ENCODE assay signal across 9 mouse cellular contexts in the genomic region with DNA sequence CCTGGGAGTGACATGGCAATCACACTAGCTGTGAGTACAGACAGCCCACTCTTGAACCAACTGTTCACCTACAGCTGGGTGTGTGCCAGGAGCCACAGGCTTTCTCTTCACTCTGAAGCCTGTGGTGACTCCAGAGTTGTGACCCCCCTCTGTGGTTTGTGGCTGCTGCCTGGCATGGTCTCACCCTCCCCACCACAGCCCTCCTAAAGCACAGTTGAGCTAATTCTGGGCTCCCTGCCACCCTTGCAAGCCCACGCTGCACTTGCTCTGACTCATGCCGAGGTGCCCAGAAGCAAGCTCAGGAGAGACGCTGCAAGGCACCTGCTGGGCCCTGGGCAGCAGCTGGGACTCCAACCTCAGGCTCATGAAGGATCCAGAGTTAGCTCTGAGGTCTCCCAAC. TPM values are rescaled to one million over a fixed set of nuclear protein-coding genes. Genes with fewer than 3 reads are reported as not detected.
DNase-seq lines count a peak whose midpoint lies in the region; ATAC-seq and TF ChIP-seq lines count a peak whose summit lies in the region.
"Had no signal": no experiment of that assay in that cellular context is flagged by ENCODE, and none has a peak within 500 bp of the region (broad histone marks: within the 10 kb centered on the region; RNA-seq: fewer than 3 reads in every experiment).

No protein-coding gene starts in this region.

- no peak overlapping the region for H3K27ac ChIP-seq in MEL (ENCODE audit: control insufficient read depth, low read depth, low read length)
- no peak overlapping the region for H3K27ac ChIP-seq in midbrain, embryonic 13.5 days
- H3K27ac ChIP-seq: limb, embryonic 13.5 days had no signal

- H3K9me3 ChIP-seq in MEL (replicated peaks; ENCODE audit: insufficient read depth, low read length): no peaks in the 10 kb centered on the region
- no peaks in the 10 kb centered on the region for H3K9me3 ChIP-seq in midbrain, embryonic 13.5 days
- H3K9me3 ChIP-seq: limb, embryonic 13.5 days had no signal

- no peak overlapping the region for H3K4me2 ChIP-seq in myocyte (ENCODE audit: low read depth)
- no peak overlapping the region for H3K4me2 ChIP-seq in midbrain, embryonic 13.5 days (replicated peaks)
- H3K4me2 ChIP-seq: limb, embryonic 13.5 days had no signal

- no peak for TF ChIP-seq EP300 in MEL (IDR thresholded peaks at IDR 0.05; ENCODE audit: low read depth in 1 of 2, low read length in 2 of 2)

- TF ChIP-seq POLR2A in MEL (IDR thresholded peaks at IDR 0.05; ENCODE audit: control insufficient read depth in 1 of 2, insufficient read depth in 1 of 2, low read depth in 1 of 2, low read length in 2 of 2, poor library complexity in 1 of 2) (no peak), myocyte (IDR thresholded peaks at IDR 0.05; ENCODE audit: insufficient read length, low read depth) (no peak)

- 87% methylated on average over 3 of the region's 3 CpGs for WGBS in midbrain, embryonic 13.5 days

- TF ChIP-seq RAD21 in MEL (IDR thresholded peaks at IDR 0.05; ENCODE audit: low read depth, low read length): no peak

- H3K79me2 ChIP-seq in MEL (ENCODE audit: control insufficient read depth, insufficient read depth, low read length, poor library complexity) (no peaks in the 10 kb centered on the region), myocyte (ENCODE audit: control insufficient read depth, insufficient read depth) (no peaks in the 10 kb centered on the region)

- H3K36me3 ChIP-seq in MEL (ENCODE audit: control insufficient read depth in 1 of 2, insufficient read depth in 2 of 2, low read length in 2 of 2): no peaks in the 10 kb centered on the region
- no peaks in the 10 kb centered on the region for H3K36me3 ChIP-seq in myocyte (ENCODE audit: control insufficient read depth, insufficient read depth)
- no peaks in the 10 kb centered on the region for H3K36me3 ChIP-seq in midbrain, embryonic 13.5 days
- H3K36me3 ChIP-seq: limb, embryonic 13.5 days had no signal

- H3K4me3 ChIP-seq in MEL (ENCODE audit: control insufficient read depth in 1 of 2, insufficient read depth in 1 of 2, low read depth in 2 of 2, low read length in 2 of 2): no peak overlapping the region
- H3K4me3 ChIP-seq in myocyte: no peak overlapping the region
- no peak overlapping the region for H3K4me3 ChIP-seq in midbrain, embryonic 13.5 days (replicated peaks)
- H3K4me3 ChIP-seq: limb, embryonic 13.5 days had no signal

- H3K27me3 ChIP-seq in MEL (ENCODE audit: control insufficient read depth in 1 of 2, insufficient read depth in 2 of 2, low read length in 2 of 2) (peaks cover 2% of the 10 kb centered on the region in 2 experiments; a peak in 2 of 4 replicates), myocyte (ENCODE audit: control insufficient read depth, insufficient read depth, insufficient read length) (no peaks in the 10 kb centered on the region)
- H3K27me3 ChIP-seq in midbrain, embryonic 13.5 days: no peaks in the 10 kb centered on the region

- no peak for TF ChIP-seq CTCF in MEL (IDR thresholded peaks at IDR 0.05 in 2 of 3, conservative IDR thresholded peaks at IDR 0.05 in 1 of 3; ENCODE audit: control insufficient read depth in 1 of 3, insufficient read depth in 1 of 3, low read depth in 2 of 3, low read length in 3 of 3, poor library complexity in 1 of 3, severe bottlenecking in 1 of 3)

- H3ac ChIP-seq in myocyte (ENCODE audit: control insufficient read depth, insufficient read length): no peak overlapping the region

- DNase-seq in frontal cortex, postnatal 25 days (ENCODE audit: low spot score in 2 of 2): no peak
- peak; percentile 6 for DNase-seq in MEL (ENCODE audit: low read depth, low spot score)
- no peak for DNase-seq in MN1 (ENCODE audit: low spot score)
- no peak for DNase-seq in spleen, adult 12 weeks (ENCODE audit: low spot score)

- H3K9ac ChIP-seq in MEL (ENCODE audit: control insufficient read depth, low read depth, low read length, poor library complexity, severe bottlenecking): no peak overlapping the region
- H3K9ac ChIP-seq in midbrain, embryonic 13.5 days (replicated peaks): no peak overlapping the region
- H3K9ac ChIP-seq: limb, embryonic 13.5 days had no signal

- ATAC-seq in frontal cortex, adult (ENCODE audit: low TSS enrichment): peak; percentile 77
- ATAC-seq in granulocyte monocyte progenitor cell, adult 5-6 weeks (replicated peaks; ENCODE audit: poor library complexity, severe bottlenecking): peak; percentile 92
- no peak for ATAC-seq in midbrain, embryonic 13.5 days

- H3K4me1 ChIP-seq in MEL (ENCODE audit: control insufficient read depth in 1 of 2, insufficient read depth in 2 of 2, low read length in 2 of 2): no peaks in the 10 kb centered on the region
- H3K4me1 ChIP-seq in midbrain, embryonic 13.5 days (replicated peaks): 0 out of 2 replicates have a peak, but pooled peaks cover 8% of the 10 kb centered on the region

TF ChIP-seq in MEL, 35 proteins besides CTCF, POLR2A, EP300 and RAD21:
- TF ChIP-seq GABPA (IDR thresholded peaks at IDR 0.05; ENCODE audit: low read depth, low read length) (no peak), ZKSCAN1 (IDR thresholded peaks at IDR 0.05; ENCODE audit: low read depth, low read length) (no peak), BHLHE40 (IDR thresholded peaks at IDR 0.05; ENCODE audit: borderline replicate concordance, low read depth, low read length) (no peak), ZMIZ1 (IDR thresholded peaks at IDR 0.05; ENCODE audit: low read depth, low read length) (no peak), MXI1 (IDR thresholded peaks at IDR 0.05; ENCODE audit: low read depth, low read length) (no peak), POLR2AphosphoS2 (IDR thresholded peaks at IDR 0.05; ENCODE audit: low read length) (no peak), MYC (IDR thresholded peaks at IDR 0.05; ENCODE audit: low read depth, low read length) (no peak), ZC3H11A (IDR thresholded peaks at IDR 0.05; ENCODE audit: low read depth, low read length) (no peak)

TF ChIP-seq in myocyte, 11 proteins besides CTCF, POLR2A, EP300 and RAD21:
- TF ChIP-seq TCF12 (IDR thresholded peaks at IDR 0.05; ENCODE audit: insufficient read depth, poor library complexity, severe bottlenecking): peak; percentile 24
- TF ChIP-seq MYOD1 (IDR thresholded peaks at IDR 0.05; ENCODE audit: control insufficient read depth in 1 of 3, insufficient read length in 2 of 3, low read depth in 2 of 3): peak in 2 of 3 experiments; percentile 66 to 87
- TF ChIP-seq MYOG (IDR thresholded peaks at IDR 0.05; ENCODE audit: control insufficient read depth in 1 of 3, insufficient read depth in 1 of 3, insufficient read length in 2 of 3, low read depth in 2 of 3): peak in 2 of 3 experiments; percentile 40 to 85
- TF ChIP-seq POLR2AphosphoS2 (IDR thresholded peaks at IDR 0.05; ENCODE audit: insufficient read length, low read depth): no peak
- TF ChIP-seq TCF3 (IDR thresholded peaks at IDR 0.05; ENCODE audit: insufficient read length, low read depth): peak; percentile 58

RNA-seq across cellular contexts. Expression of a gene that starts 23.0 kb away (rescaled TPM):
- total RNA-seq in MEL (2012; rRNA removed): not detected in 2 replicates
- polyA plus RNA-seq in MEL (2012; ENCODE audit: insufficient read depth in 1 of 2, insufficient read length in 2 of 2, low read depth in 1 of 2, low replicate concordance in 2 of 2, missing spikeins in 1 of 2) (not detected), myocyte (2012; fragmentation: generic; extraction: Trizol) (not detected)
- not detected in 2 replicates for total RNA-seq in granulocyte monocyte progenitor cell, adult 5-6 weeks (2014; fragmentation: Nextera tagmentation)
- total RNA-seq in granulocyte monocyte progenitor cell, adult 5-6 weeks (2017): 0.13 TPM in 1 of 2 replicates, not detected in the other
- polyA plus RNA-seq in midbrain, embryonic 13.5 days (2015; fragmentation: Nextera tagmentation; extraction: Ambion mirVana): 0.83 and 0.85 TPM in 2 replicates
